Mouse (Mus musculus) kidney, embryonic 14.5 days (tissue): ENCODE data around the gene Catsper1. TPM values are rescaled to one million over a fixed set of nuclear protein-coding genes. Genes with fewer than 3 reads are reported as not detected.
A peak's percentile ranks its signal among the peaks of the same experiment; 100 is the strongest.

Source experiments
- ATAC-seq: fragments of 200-750 bp; cut with Nextera tagmentation; 2 replicates; pipeline ENCODE4 v1.8.0; 2017; ENCODE audit warnings: moderate number of reproducible peaks, mild to moderate bottlenecking, moderate TSS enrichment, moderate library complexity; ENCODE audit not compliant: low FRiP score, low TSS enrichment
- H3K27ac ChIP-seq: fragments of 300-500 bp; sonication (generic); 2 replicates; pipeline ENCODE4 v1.5.1; 2014; ENCODE audit warnings: low read depth, mild to moderate bottlenecking, low read length, moderate library complexity, mixed read lengths
- H3K27me3 ChIP-seq: fragments of 300-500 bp; sonication (generic); 2 replicates; pipeline ENCODE4 v1.6.1; 2014; ENCODE audit warnings: mild to moderate bottlenecking, low read length; ENCODE audit not compliant: control insufficient read depth, insufficient read depth
- H3K36me3 ChIP-seq: fragments of 300-500 bp; sonication (generic); 2 replicates; pipeline ENCODE4 v1.6.1; 2014; ENCODE audit warnings: low read length, mixed read lengths; ENCODE audit not compliant: control insufficient read depth, insufficient read depth
- H3K4me1 ChIP-seq: fragments of 300-500 bp; sonication (generic); 2 replicates; pipeline ENCODE4 v1.6.1; 2014; ENCODE audit warnings: low read length, mixed read lengths; ENCODE audit not compliant: control insufficient read depth, insufficient read depth
- H3K4me2 ChIP-seq: fragments of 300-500 bp; sonication (generic); replicated peaks from 2 replicates; pipeline ENCODE4 v1.6.1; 2014; ENCODE audit warnings: low read depth, mild to moderate bottlenecking, low read length
- H3K4me3 ChIP-seq: fragments of 300-500 bp; sonication (generic); 2 replicates; pipeline ENCODE4 v1.5.1; 2014; ENCODE audit warnings: mild to moderate bottlenecking, low read length
- H3K9ac ChIP-seq: fragments of 300-500 bp; sonication (generic); 2 replicates; pipeline ENCODE4 v1.6.1; 2014; ENCODE audit warnings: low read depth, mild to moderate bottlenecking, low read length, moderate library complexity
- H3K9me3 ChIP-seq: fragments of 300-500 bp; sonication (generic); 2 replicates; pipeline ENCODE4 v1.6.1; 2016; ENCODE audit warnings: low read length; ENCODE audit not compliant: control insufficient read depth
- WGBS: fragments of 180-500 bp; shearing (Covaris S2); extraction: QIAGEN DNeasy Blood & Tissue Kit; methylation state at CpG from one replicate; pipeline ENCODE4 v1.1.7; 2014; 5-methylcytosine and 5-hydroxymethylcytosine counted together
- polyA plus RNA-seq: library from polyadenylated mRNA; unstranded; fragments of >200 nt; fragmentation: Nextera tagmentation; extraction: Ambion mirVana; gene quantifications from 2 replicates; pipeline ENCODE4 v1.2.1, GENCODE M21; 2014

Gene Catsper1
- polyA plus RNA-seq, 1 experiment from 2014 or later, result not detected

GRCm38 (mm10) chr19:5306968-5307734 lies 28.4 kb upstream of the Catsper1 start:
- 50% methylated on average over 98 of the region's 98 CpGs for WGBS
- no peak overlapping the region for H3K27ac ChIP-seq
- ATAC-seq, result no peak
- H3K9me3 ChIP-seq, result peaks cover 7% of the 10 kb centered on the region
- H3K4me2 ChIP-seq, result peak overlapping the region; percentile 33
- no peaks in the 10 kb centered on the region for H3K36me3 ChIP-seq
- H3K27me3 ChIP-seq, result 0 out of 2 replicates have a peak, but pooled peaks cover 3% of the 10 kb centered on the region
- peak overlapping the region; percentile 16; the same call in 1 of the 2 replicates for H3K4me3 ChIP-seq
- 0 out of 2 replicates have a peak overlapping the region, but pooled peaks have one; percentile 13 for H3K9ac ChIP-seq
- no peaks in the 10 kb centered on the region for H3K4me1 ChIP-seq

GRCm38 (mm10) chr19:5309025-5309424 lies 26.5 kb upstream of the Catsper1 start:
- H3K9ac ChIP-seq, result no peak overlapping the region
- no peak overlapping the region for H3K4me2 ChIP-seq
- WGBS, result 84% methylated on average over 7 of the region's 7 CpGs
- H3K27ac ChIP-seq, result no peak overlapping the region
- no peak for ATAC-seq
- H3K4me1 ChIP-seq, result no peaks in the 10 kb centered on the region
- H3K36me3 ChIP-seq, result no peaks in the 10 kb centered on the region
- H3K27me3 ChIP-seq, result 0 out of 2 replicates have a peak, but pooled peaks cover 3% of the 10 kb centered on the region
- H3K9me3 ChIP-seq, result peaks cover 7% of the 10 kb centered on the region
- H3K4me3 ChIP-seq, result no peak overlapping the region

GRCm38 (mm10) chr19:5313189-5313588 lies 22.4 kb upstream of the Catsper1 start:
- H3K9me3 ChIP-seq, result no peaks in the 10 kb centered on the region; the same call in 1 of the 2 replicates
- no peak overlapping the region for H3K4me2 ChIP-seq
- no peak overlapping the region for H3K27ac ChIP-seq
- no peak overlapping the region for H3K4me3 ChIP-seq
- no peaks in the 10 kb centered on the region for H3K4me1 ChIP-seq
- H3K36me3 ChIP-seq, result no peaks in the 10 kb centered on the region
- H3K27me3 ChIP-seq, result no peaks in the 10 kb centered on the region
- 86% methylated on average over 8 of the region's 8 CpGs for WGBS
- no peak for ATAC-seq
- H3K9ac ChIP-seq, result no peak overlapping the region

GRCm38 (mm10) chr19:5323801-5324200 lies 11.7 kb upstream of the Catsper1 start:
- H3K36me3 ChIP-seq, result no peaks in the 10 kb centered on the region
- no peaks in the 10 kb centered on the region for H3K4me1 ChIP-seq
- 0 out of 2 replicates have a peak, but pooled peaks have one; percentile 46 for ATAC-seq
- peak overlapping the region; percentile 21; the same call in 1 of the 2 replicates for H3K4me2 ChIP-seq
- WGBS, result 37% methylated on average over 17 of the region's 17 CpGs
- H3K27me3 ChIP-seq, result no peaks in the 10 kb centered on the region
- H3K27ac ChIP-seq, result no peak overlapping the region
- no peak overlapping the region for H3K4me3 ChIP-seq
- H3K9ac ChIP-seq, result no peak overlapping the region
- no peaks in the 10 kb centered on the region for H3K9me3 ChIP-seq

- no peak overlapping the region for H3K4me2 ChIP-seq
- no peak overlapping the region for H3K9ac ChIP-seq
- ATAC-seq, result no peak
- no peaks in the 10 kb centered on the region for H3K4me1 ChIP-seq
- WGBS, result 66% methylated on average over 19 of the region's 19 CpGs
- no peaks in the 10 kb centered on the region for H3K36me3 ChIP-seq
- no peaks in the 10 kb centered on the region for H3K9me3 ChIP-seq
- no peak overlapping the region for H3K27ac ChIP-seq
- H3K4me3 ChIP-seq, result no peak overlapping the region
- H3K27me3 ChIP-seq, result no peaks in the 10 kb centered on the region
These were observed 7.6 kb upstream of the Catsper1 start for GRCm38 (mm10) chr19:5327970-5328369.

GRCm38 (mm10) chr19:5334741-5335140 lies 800 bp upstream of the Catsper1 start:
- no peak overlapping the region for H3K4me3 ChIP-seq
- no peak overlapping the region for H3K9ac ChIP-seq
- H3K27ac ChIP-seq, result no peak overlapping the region
- no peak for ATAC-seq
- no peaks in the 10 kb centered on the region for H3K36me3 ChIP-seq
- H3K4me1 ChIP-seq, result no peaks in the 10 kb centered on the region
- 77% methylated on average over 5 of the region's 5 CpGs for WGBS
- H3K4me2 ChIP-seq, result no peak overlapping the region
- H3K27me3 ChIP-seq, result no peaks in the 10 kb centered on the region
- no peaks in the 10 kb centered on the region for H3K9me3 ChIP-seq

GRCm38 (mm10) chr19:5337975-5338374 lies 2.4 kb downstream of the Catsper1 start:
- Histone ChIP-seq H3K27ac (no peak overlapping the region), H3K9me3 (no peaks in the 10 kb centered on the region), H3K4me2 (no peak overlapping the region), H3K9ac (no peak overlapping the region), H3K4me3 (no peak overlapping the region), H3K36me3 (no peaks in the 10 kb centered on the region), H3K4me1 (no peaks in the 10 kb centered on the region), H3K27me3 (no peaks in the 10 kb centered on the region)
- ATAC-seq, result no peak
- WGBS, result 22% methylated on average over 5 of the region's 5 CpGs

- no peak overlapping the region for H3K9ac ChIP-seq
- no peaks in the 10 kb centered on the region for H3K36me3 ChIP-seq
- no peaks in the 10 kb centered on the region for H3K27me3 ChIP-seq
- no peak overlapping the region for H3K4me2 ChIP-seq
- WGBS, result 89% methylated on average over 7 of the region's 7 CpGs
- no peak for ATAC-seq
- no peaks in the 10 kb centered on the region for H3K4me1 ChIP-seq
- H3K9me3 ChIP-seq, result no peaks in the 10 kb centered on the region
- H3K27ac ChIP-seq, result no peak overlapping the region
- H3K4me3 ChIP-seq, result no peak overlapping the region
These were observed 5.8 kb downstream of the Catsper1 start for GRCm38 (mm10) chr19:5341360-5341759.

- H3K4me2 ChIP-seq, result no peak overlapping the region
- no peaks in the 10 kb centered on the region for H3K36me3 ChIP-seq
- H3K4me1 ChIP-seq, result no peaks in the 10 kb centered on the region
- ATAC-seq, result no peak
- H3K9ac ChIP-seq, result no peak overlapping the region
- WGBS, result 74% methylated on average over 6 of the region's 6 CpGs
- H3K9me3 ChIP-seq, result no peaks in the 10 kb centered on the region
- H3K27me3 ChIP-seq, result no peaks in the 10 kb centered on the region; the same call in 1 of the 2 replicates
- H3K27ac ChIP-seq, result no peak overlapping the region
- H3K4me3 ChIP-seq, result no peak overlapping the region
These were observed 10.0 kb downstream of the Catsper1 start for GRCm38 (mm10) chr19:5345297-5346131.
